Mouse (Mus musculus) activated CD4-positive, CD25-positive, alpha-beta regulatory T cell, adult 9 weeks (primary cell): Measurements from ENCODE around the gene Gm49361. TPM values are rescaled to one million over a fixed set of nuclear protein-coding genes. Genes with fewer than 3 reads are reported as not detected.

Source experiments
- polyA plus RNA-seq: library from polyadenylated mRNA; unstranded; fragments of 100-300 nt; shearing (Covaris generic); gene quantifications from one replicate; pipeline ENCODE4 v1.2.1, GENCODE M21; 2017

Gm49361 gene
- not detected for polyA plus RNA-seq

GRCm38 (mm10) chr14:57746001-57746771 is at the start of gene Gm49361:
TSS of gene Gm49361 (minus strand) at chr14:57746103.

GRCm38 (mm10) chr14:57758237-57758636 is 12.3 kb upstream of the Gm49361 start, which contains the start of gene Lats2:
TSS of gene Lats2 (minus strand) at chr14:57758388.

GRCm38 (mm10) chr14:57664822-57665627 is 80.9 kb downstream of the Gm49361 start, which contains the start of gene Xpo4:
TSS of gene Xpo4 (minus strand) at chr14:57665430.

Other genes with a start within 250 kb of the Gm49361 start
- gene Il17d, start 221.3 kb downstream of the Gm49361 start, polyA plus RNA-seq = not detected
- gene Eef1akmt1, start 174.5 kb downstream of the Gm49361 start, polyA plus RNA-seq = 128 TPM
- gene Xpo4, start 80.7 kb downstream of the Gm49361 start, polyA plus RNA-seq = 42.6 TPM
- gene Lats2, start 12.3 kb upstream of the Gm49361 start, polyA plus RNA-seq = 13.6 TPM
- gene Sap18, start 52.1 kb upstream of the Gm49361 start, polyA plus RNA-seq = 225 TPM
- 3.1 TPM for gene Ska3, start 80.1 kb upstream of the Gm49361 start, polyA plus RNA-seq
- gene Mrpl57, start 80.1 kb upstream of the Gm49361 start, polyA plus RNA-seq = 130 TPM
- 199 TPM for gene Zdhhc20, start 144.2 kb upstream of the Gm49361 start, polyA plus RNA-seq